Mouse (Mus musculus): ENCODE results near the gene Gm20547. TPM values are rescaled to one million over a fixed set of nuclear protein-coding genes. Genes with fewer than 3 reads are reported as not detected.
A peak's percentile ranks its signal among the peaks of the same experiment; 100 is the strongest.

The Gm20547 gene
- total and polyA plus RNA-seq, 3 experiments = not detected

DNA sequence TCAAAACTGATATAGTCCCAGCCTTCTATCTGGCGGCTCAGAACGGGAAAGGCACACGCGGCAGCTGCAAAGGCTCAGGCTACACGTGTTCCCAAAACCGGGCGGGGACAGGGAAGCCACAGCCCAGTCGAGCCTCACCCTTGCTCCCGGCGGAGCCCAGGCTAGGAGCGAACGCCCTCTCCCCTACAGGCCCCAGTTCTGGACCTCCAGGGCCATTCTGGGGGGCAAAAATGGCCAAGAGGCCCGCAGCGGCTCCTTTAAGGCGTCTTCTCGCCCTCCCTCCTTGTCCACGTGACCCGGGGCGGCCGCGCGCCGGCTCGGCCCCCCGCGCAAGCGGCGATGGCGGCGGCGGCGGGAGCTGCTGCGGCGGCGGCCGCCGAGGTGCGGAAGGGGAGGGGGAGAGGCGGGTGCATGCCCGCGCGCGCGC is 16.3 kb upstream of the Gm20547 start, which contains the start of the genes C2 and Ehmt2:
C2 (minus strand) TSS at position 106 of the 427 bp plus-strand sequence.
Ehmt2 (plus strand) TSS at position 310 of the 427 bp plus-strand sequence.
- H3K27me3 ChIP-seq (ENCODE audit: insufficient read depth, low read length) = no peaks in the 10 kb centered on the region
- H3K9me3 ChIP-seq (replicated peaks) = no peaks in the 10 kb centered on the region; the same call in 1 of the 2 replicates
- no peak; the same call in 1 of the 2 replicates for ATAC-seq (ENCODE audit: extremely low read depth, insufficient number of reproducible peaks, low FRiP score, poor library complexity, severe bottlenecking)
- peaks cover 40% of the 10 kb centered on the region for H3K36me3 ChIP-seq (replicated peaks)
- DNase-seq (ENCODE audit: low spot score) = peak; percentile 76
- TF ChIP-seq GATA1 (IDR thresholded peaks at IDR 0.05; ENCODE audit: borderline replicate concordance, low read length) (no peak), CTCF (IDR thresholded peaks at IDR 0.05; ENCODE audit: low read depth, low read length) (no peak), GATA2 (IDR thresholded peaks at IDR 0.05; ENCODE audit: borderline replicate concordance, low read depth, low read length) (no peak), POLR2AphosphoS5 (IDR thresholded peaks at IDR 0.05; ENCODE audit: insufficient replicate concordance, low read depth, low read length) (no peak), TAL1 (conservative IDR thresholded peaks at IDR 0.05; ENCODE audit: low read depth, low read length) (no peak)
- H3K4me1 ChIP-seq (ENCODE audit: insufficient read depth, low read depth, low read length) = peaks cover 57% of the 10 kb centered on the region
- peak within 1 kb of the TSS; percentile 91 for H3K4me3 ChIP-seq (ENCODE audit: low read depth, low read length)

DNA sequence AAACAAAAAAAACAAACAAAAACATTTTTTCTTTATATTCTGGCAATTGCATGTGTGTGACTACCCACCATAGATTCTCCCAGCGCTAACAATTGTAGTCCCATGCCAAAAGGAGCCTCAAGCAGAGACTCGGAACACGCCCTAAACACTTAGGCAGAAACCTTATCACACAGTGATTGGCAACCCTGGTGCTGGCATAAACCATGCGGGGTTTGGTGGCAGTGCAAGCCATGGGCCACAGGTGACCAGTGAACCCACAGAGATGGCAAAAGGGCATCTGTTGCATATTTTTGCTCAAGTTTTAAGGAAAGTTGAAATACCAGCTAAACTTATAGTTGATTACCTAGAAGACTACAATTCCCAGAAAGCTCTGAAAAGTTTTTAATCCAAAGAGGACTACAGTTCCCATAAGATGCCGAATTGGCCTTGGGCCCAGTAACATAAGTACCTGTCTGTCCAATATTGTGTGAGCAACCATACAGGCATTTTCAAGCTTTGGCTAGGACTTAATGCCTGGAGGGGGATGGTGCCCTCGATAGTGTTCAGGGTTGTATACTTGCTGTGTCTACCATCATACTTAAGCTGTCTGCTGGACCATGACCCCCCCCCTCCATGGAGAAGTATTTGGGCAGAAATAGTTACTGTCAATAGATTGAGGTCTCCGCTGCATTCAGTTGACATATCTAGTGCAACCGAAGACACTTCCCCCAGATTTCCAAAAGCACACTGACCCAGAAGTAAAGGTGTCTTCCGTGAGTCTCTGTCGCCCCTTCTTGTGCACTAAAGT is 15.7 kb upstream of the Gm20547 start:
- H3K4me1 ChIP-seq (ENCODE audit: insufficient read depth, low read depth, low read length) = peaks cover 55% of the 10 kb centered on the region
- H3K9me3 ChIP-seq (replicated peaks) = no peaks in the 10 kb centered on the region; the same call in 1 of the 2 replicates
- DNase-seq (ENCODE audit: low spot score) (no peak), ATAC-seq (ENCODE audit: extremely low read depth, insufficient number of reproducible peaks, low FRiP score, poor library complexity, severe bottlenecking) (no peak)
- H3K4me3 ChIP-seq (ENCODE audit: low read depth, low read length) = peak overlapping the region; percentile 91
- H3K27me3 ChIP-seq (ENCODE audit: insufficient read depth, low read length) = no peaks in the 10 kb centered on the region
- peaks cover 34% of the 10 kb centered on the region for H3K36me3 ChIP-seq (replicated peaks)
- no peak for TF ChIP-seq GATA1 (IDR thresholded peaks at IDR 0.05; ENCODE audit: borderline replicate concordance, low read length)
- TF ChIP-seq POLR2AphosphoS5 (IDR thresholded peaks at IDR 0.05; ENCODE audit: insufficient replicate concordance, low read depth, low read length) = 0 out of 2 replicates have a peak, but pooled peaks have one; percentile 2

DNA sequence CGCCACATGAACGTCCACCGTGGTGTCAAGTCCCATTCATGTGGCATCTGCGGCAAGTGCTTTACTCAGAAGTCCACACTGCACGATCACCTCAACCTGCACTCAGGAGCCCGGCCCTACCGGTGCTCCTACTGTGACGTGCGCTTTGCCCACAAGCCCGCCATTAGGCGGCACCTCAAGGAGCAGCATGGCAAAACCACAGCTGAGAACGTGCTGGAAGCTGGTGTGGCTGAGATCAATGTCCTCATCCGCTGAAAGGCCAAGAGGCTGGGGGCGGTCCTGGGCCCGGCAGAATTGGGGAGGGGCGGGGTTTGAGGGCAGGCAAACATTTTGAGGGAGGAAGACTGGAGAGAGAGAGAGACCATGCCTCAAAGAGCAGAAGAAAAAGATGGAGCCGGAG is 14.5 kb upstream of the Gm20547 start:
- peaks cover 24% of the 10 kb centered on the region for H3K36me3 ChIP-seq (replicated peaks)
- ATAC-seq (ENCODE audit: extremely low read depth, insufficient number of reproducible peaks, low FRiP score, poor library complexity, severe bottlenecking) (no peak), DNase-seq (ENCODE audit: low spot score) (no peak)
- peaks cover 55% of the 10 kb centered on the region for H3K4me1 ChIP-seq (ENCODE audit: insufficient read depth, low read depth, low read length)
- H3K9me3 ChIP-seq (replicated peaks) = no peaks in the 10 kb centered on the region; the same call in 1 of the 2 replicates
- H3K4me3 ChIP-seq (ENCODE audit: low read depth, low read length) = peak overlapping the region; percentile 43; the same call in 1 of the 2 replicates
- H3K27me3 ChIP-seq (ENCODE audit: insufficient read depth, low read length) = no peaks in the 10 kb centered on the region
- TF ChIP-seq GATA1 (IDR thresholded peaks at IDR 0.05; ENCODE audit: borderline replicate concordance, low read length) (no peak), POLR2AphosphoS5 (IDR thresholded peaks at IDR 0.05; ENCODE audit: insufficient replicate concordance, low read depth, low read length) (no peak), TAL1 (conservative IDR thresholded peaks at IDR 0.05; ENCODE audit: low read depth, low read length) (no peak)

DNA sequence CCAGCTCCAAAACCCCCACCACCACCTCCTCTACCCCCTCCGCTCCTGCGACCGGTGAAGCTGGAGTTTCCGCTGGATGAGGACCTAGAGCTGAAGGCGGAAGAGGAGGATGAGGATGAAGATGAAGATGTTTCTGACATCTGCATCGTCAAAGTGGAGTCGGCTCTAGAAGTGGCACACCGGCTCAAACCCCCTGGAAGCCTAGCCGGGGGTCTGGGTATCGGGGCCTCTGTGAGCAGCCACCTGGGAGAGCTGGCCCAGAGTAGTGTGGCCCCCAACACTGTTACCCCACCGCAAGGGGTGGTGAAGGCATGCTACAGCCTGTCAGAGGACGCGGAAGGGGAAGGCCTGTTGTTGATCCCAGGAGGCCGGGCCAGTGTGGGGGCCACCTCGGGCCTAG is 13.9 kb upstream of the Gm20547 start:
- Histone ChIP-seq H3K9me3 (replicated peaks) (no peaks in the 10 kb centered on the region; the same call in 1 of the 2 replicates), H3K27me3 (ENCODE audit: insufficient read depth, low read length) (no peaks in the 10 kb centered on the region), H3K4me3 (ENCODE audit: low read depth, low read length) (peak overlapping the region; percentile 81; the same call in 1 of the 2 replicates), H3K4me1 (ENCODE audit: insufficient read depth, low read depth, low read length) (peaks cover 56% of the 10 kb centered on the region), H3K36me3 (replicated peaks) (peaks cover 20% of the 10 kb centered on the region)
- no peak for DNase-seq (ENCODE audit: low spot score)
- TF ChIP-seq GATA1 (IDR thresholded peaks at IDR 0.05; ENCODE audit: borderline replicate concordance, low read length) (no peak), GATA2 (IDR thresholded peaks at IDR 0.05; ENCODE audit: borderline replicate concordance, low read depth, low read length) (no peak), TAL1 (conservative IDR thresholded peaks at IDR 0.05; ENCODE audit: low read depth, low read length) (no peak), POLR2AphosphoS5 (IDR thresholded peaks at IDR 0.05; ENCODE audit: insufficient replicate concordance, low read depth, low read length) (no peak), CTCF (IDR thresholded peaks at IDR 0.05; ENCODE audit: low read depth, low read length) (no peak)
- ATAC-seq (ENCODE audit: extremely low read depth, insufficient number of reproducible peaks, low FRiP score, poor library complexity, severe bottlenecking) = no peak

DNA sequence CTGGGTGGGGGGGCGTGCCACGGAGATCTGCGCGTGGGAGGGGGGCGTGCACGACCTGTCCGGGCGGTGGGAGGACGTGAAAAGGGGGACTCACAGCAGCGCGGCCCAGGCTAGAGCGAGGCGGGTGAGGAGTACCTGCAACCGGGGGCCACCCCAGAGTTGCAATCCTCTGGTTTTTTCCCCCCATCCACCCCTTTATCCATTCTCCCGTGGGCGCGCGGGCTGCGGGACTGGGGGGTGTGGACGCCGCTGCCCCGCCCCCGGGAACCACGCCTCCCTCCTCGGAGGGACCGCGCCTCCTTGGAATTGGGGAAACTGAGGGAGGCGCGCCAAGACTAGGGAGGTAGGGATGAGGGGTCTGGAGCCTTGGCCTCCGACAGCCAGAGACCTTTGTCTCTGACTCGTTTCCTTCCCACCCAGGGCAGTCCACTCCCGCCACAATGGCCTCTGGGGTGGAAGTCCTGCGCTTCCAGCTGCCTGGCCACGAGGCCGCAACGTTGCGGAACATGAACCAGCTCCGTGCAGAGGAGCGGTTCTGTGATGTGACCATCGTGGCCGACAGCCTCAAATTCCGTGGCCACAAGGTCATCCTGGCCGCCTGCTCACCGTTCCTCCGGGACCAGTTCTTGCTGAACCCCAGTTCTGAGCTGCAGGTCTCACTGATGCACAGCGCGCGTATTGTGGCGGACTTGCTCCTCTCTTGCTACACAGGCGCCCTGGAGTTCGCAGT is 13.1 kb upstream of the Gm20547 start:
- Histone ChIP-seq H3K9me3 (replicated peaks) (no peaks in the 10 kb centered on the region; the same call in 1 of the 2 replicates), H3K36me3 (replicated peaks) (peaks cover 20% of the 10 kb centered on the region), H3K27me3 (ENCODE audit: insufficient read depth, low read length) (no peaks in the 10 kb centered on the region), H3K4me1 (ENCODE audit: insufficient read depth, low read depth, low read length) (peaks cover 57% of the 10 kb centered on the region), H3K4me3 (ENCODE audit: low read depth, low read length) (peak overlapping the region; percentile 81)
- DNase-seq (ENCODE audit: low spot score) (no peak), ATAC-seq (ENCODE audit: extremely low read depth, insufficient number of reproducible peaks, low FRiP score, poor library complexity, severe bottlenecking) (no peak)
- TF ChIP-seq CTCF (IDR thresholded peaks at IDR 0.05; ENCODE audit: low read depth, low read length) = no peak
- no peak for TF ChIP-seq GATA2 (IDR thresholded peaks at IDR 0.05; ENCODE audit: borderline replicate concordance, low read depth, low read length)
- no peak for TF ChIP-seq TAL1 (conservative IDR thresholded peaks at IDR 0.05; ENCODE audit: low read depth, low read length)
- no peak for TF ChIP-seq POLR2AphosphoS5 (IDR thresholded peaks at IDR 0.05; ENCODE audit: insufficient replicate concordance, low read depth, low read length)
- TF ChIP-seq GATA1 (IDR thresholded peaks at IDR 0.05; ENCODE audit: borderline replicate concordance, low read length) = no peak

DNA sequence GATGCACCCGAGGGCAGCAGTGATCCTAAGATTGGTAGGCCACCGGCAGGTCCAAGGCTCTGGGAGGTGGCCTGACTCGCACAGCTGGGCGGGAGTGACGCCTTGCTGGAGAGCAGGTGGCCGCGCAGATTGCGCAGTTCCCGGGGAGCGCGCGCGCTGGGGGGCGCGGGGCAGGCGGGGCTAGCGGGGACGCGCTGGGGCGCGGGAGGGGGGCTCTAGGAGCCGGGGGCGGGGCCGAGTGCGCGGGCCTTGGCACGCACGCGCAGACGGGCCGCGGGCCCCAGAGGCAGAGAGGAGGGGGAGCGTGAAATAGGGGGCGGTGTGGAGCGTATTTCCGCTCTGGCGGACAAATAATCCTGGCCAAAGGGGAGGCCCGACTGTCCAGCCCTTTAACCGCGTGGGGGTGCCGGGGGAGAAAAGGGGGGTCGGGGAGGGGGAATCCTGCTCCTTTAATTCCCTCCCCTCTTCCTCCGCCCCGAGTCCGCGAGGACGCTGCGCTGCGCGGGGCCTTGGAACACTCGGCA is 12.3 kb upstream of the Gm20547 start:
- Histone ChIP-seq H3K27me3 (ENCODE audit: insufficient read depth, low read length) (no peaks in the 10 kb centered on the region), H3K4me3 (ENCODE audit: low read depth, low read length) (peak overlapping the region; percentile 81), H3K9me3 (replicated peaks) (no peaks in the 10 kb centered on the region; the same call in 1 of the 2 replicates), H3K36me3 (replicated peaks) (peaks cover 17% of the 10 kb centered on the region), H3K4me1 (ENCODE audit: insufficient read depth, low read depth, low read length) (peaks cover 54% of the 10 kb centered on the region)
- DNase-seq (ENCODE audit: low spot score) = peak; percentile 90
- peak; percentile 59 for ATAC-seq (ENCODE audit: extremely low read depth, insufficient number of reproducible peaks, low FRiP score, poor library complexity, severe bottlenecking)
- TF ChIP-seq POLR2AphosphoS5 (IDR thresholded peaks at IDR 0.05; ENCODE audit: insufficient replicate concordance, low read depth, low read length) (no peak), TAL1 (conservative IDR thresholded peaks at IDR 0.05; ENCODE audit: low read depth, low read length) (no peak; the same call in 1 of the 2 replicates), CTCF (IDR thresholded peaks at IDR 0.05; ENCODE audit: low read depth, low read length) (no peak), GATA1 (IDR thresholded peaks at IDR 0.05; ENCODE audit: borderline replicate concordance, low read length) (no peak), GATA2 (IDR thresholded peaks at IDR 0.05; ENCODE audit: borderline replicate concordance, low read depth, low read length) (no peak)
